Mouse (Mus musculus) liver, embryonic 15.5 days (tissue): ENCODE measurements around the gene Dnase1l2. TPM values are rescaled to one million over a fixed set of nuclear protein-coding genes. Genes with fewer than 3 reads are reported as not detected.
"Not testable (repeated sequence)": the region's sequence is repeated elsewhere in the genome, so short reads cannot be mapped to it uniquely, and the experiment has no call there.

Source experiments
- ATAC-seq: fragments of 200-750 bp; cut with Nextera tagmentation; 2 replicates; pipeline ENCODE4 v1.8.0; 2017; ENCODE audit warnings: moderate number of reproducible peaks, mild to moderate bottlenecking, moderate library complexity; ENCODE audit not compliant: insufficient read depth
- H3K27ac ChIP-seq: fragments of 300-500 bp; sonication (generic); replicated peaks from 2 replicates; pipeline ENCODE4 v1.5.1; 2015; ENCODE audit warnings: mild to moderate bottlenecking, inconsistent platforms
- H3K27me3 ChIP-seq: fragments of 300-500 bp; sonication (generic); 2 replicates; pipeline ENCODE4 v1.6.1; 2015; ENCODE audit warnings: mild to moderate bottlenecking, inconsistent platforms
- H3K36me3 ChIP-seq: fragments of 300-500 bp; sonication (generic); replicated peaks from 2 replicates; pipeline ENCODE4 v1.6.1; 2015; ENCODE audit warnings: moderate library complexity, mild to moderate bottlenecking, inconsistent platforms
- H3K4me1 ChIP-seq: fragments of 300-500 bp; sonication (generic); replicated peaks from 2 replicates; pipeline ENCODE4 v1.6.1; 2015; ENCODE audit warnings: inconsistent platforms
- H3K4me2 ChIP-seq: fragments of 300-500 bp; sonication (generic); 2 replicates; pipeline ENCODE4 v1.6.1; 2015; ENCODE audit warnings: moderate library complexity, mild to moderate bottlenecking, inconsistent platforms
- H3K4me3 ChIP-seq: fragments of 300-500 bp; sonication (generic); replicated peaks from 2 replicates; pipeline ENCODE4 v1.5.1; 2015; ENCODE audit warnings: mild to moderate bottlenecking, inconsistent platforms
- H3K9ac ChIP-seq: fragments of 300-500 bp; sonication (generic); 2 replicates; pipeline ENCODE4 v1.6.1; 2015; ENCODE audit warnings: moderate library complexity, mild to moderate bottlenecking, inconsistent platforms
- H3K9me3 ChIP-seq: fragments of 300-500 bp; sonication (generic); replicated peaks from 2 replicates; pipeline ENCODE4 v1.6.1; 2016; ENCODE audit warnings: inconsistent platforms
- WGBS: fragments of 180-500 bp; shearing (Covaris S2); methylation state at CpG from one replicate; pipeline ENCODE4 v1.1.7; 2015; ENCODE audit warnings: mixed read lengths; ENCODE audit not compliant: insufficient replicate concordance; 5-methylcytosine and 5-hydroxymethylcytosine counted together
- polyA plus RNA-seq: library from polyadenylated mRNA; unstranded; fragments of >200 nt; fragmentation: Nextera tagmentation; extraction: Ambion mirVana; gene quantifications from 2 replicates; pipeline ENCODE4 v1.2.1, GENCODE M21; 2015

The Dnase1l2 gene
- polyA plus RNA-seq, 1 experiment from 2014 or later, result 0.41 TPM

- Histone ChIP-seq H3K9me3 (no peaks in the 10 kb centered on the region), H3K27me3 (no peaks in the 10 kb centered on the region), H3K4me3 (peak overlapping the region; percentile 72), H3K27ac (peak overlapping the region; percentile 92; the same call in 1 of the 2 replicates), H3K4me2 (peak overlapping the region; percentile 83), H3K36me3 (peaks cover 45% of the 10 kb centered on the region), H3K4me1 (peaks cover 25% of the 10 kb centered on the region), H3K9ac (peak overlapping the region; percentile 79; the same call in 1 of the 2 replicates)
- WGBS, result 87% methylated on average over 7 of the region's 7 CpGs
- ATAC-seq, result no peak
These were observed 17.0 kb downstream of the Dnase1l2 start for GRCm38 (mm10) chr17:24425905-24426304.

- not testable (repeated sequence) for H3K9me3 ChIP-seq, H3K4me3 ChIP-seq, H3K27me3 ChIP-seq, H3K4me2 ChIP-seq, ATAC-seq, H3K27ac ChIP-seq, H3K9ac ChIP-seq
- peaks cover 25% of the 10 kb centered on the region for H3K4me1 ChIP-seq
- peaks cover 51% of the 10 kb centered on the region for H3K36me3 ChIP-seq
- WGBS, result 87% methylated on average over 6 of the region's 8 CpGs
These were observed 17.6 kb downstream of the Dnase1l2 start for GRCm38 (mm10) chr17:24425326-24425725.

- Histone ChIP-seq H3K27ac (no peak overlapping the region), H3K4me2 (no peak overlapping the region), H3K9me3 (no peaks in the 10 kb centered on the region), H3K9ac (no peak overlapping the region), H3K36me3 (peaks cover 59% of the 10 kb centered on the region), H3K27me3 (no peaks in the 10 kb centered on the region), H3K4me1 (peaks cover 25% of the 10 kb centered on the region), H3K4me3 (no peak overlapping the region)
- whole genome bisulfite sequencing, result 83% methylated on average over 5 of the region's 5 CpGs
- ATAC-seq, result no peak
These were observed 18.4 kb downstream of the Dnase1l2 start for GRCm38 (mm10) chr17:24424489-24424888.

GRCm38 (mm10) chr17:24423114-24423513, 19.8 kb downstream of the Dnase1l2 start:
- Histone ChIP-seq H3K27me3 (no peaks in the 10 kb centered on the region), H3K4me2 (no peak overlapping the region), H3K4me3 (no peak overlapping the region), H3K36me3 (peaks cover 73% of the 10 kb centered on the region), H3K4me1 (peaks cover 17% of the 10 kb centered on the region), H3K9me3 (no peaks in the 10 kb centered on the region), H3K9ac (no peak overlapping the region), H3K27ac (no peak overlapping the region)
- 95% methylated on average over 4 of the region's 4 CpGs for WGBS
- ATAC-seq, result no peak

GRCm38 (mm10) chr17:24416051-24416652, 26.8 kb downstream of the Dnase1l2 start:
- no peak for ATAC-seq
- Histone ChIP-seq H3K4me2 (peak overlapping the region; percentile 79), H3K9me3 (no peaks in the 10 kb centered on the region), H3K4me3 (peak overlapping the region; percentile 90), H3K27me3 (no peaks in the 10 kb centered on the region), H3K27ac (peak overlapping the region; percentile 29; the same call in 1 of the 2 replicates), H3K9ac (peak overlapping the region; percentile 83), H3K36me3 (peaks cover 65% of the 10 kb centered on the region), H3K4me1 (peaks cover 47% of the 10 kb centered on the region)
- 74% methylated on average over 3 of the region's 3 CpGs for WGBS

- H3K27ac ChIP-seq, result peak overlapping the region; percentile 98
- peak overlapping the region; percentile 79 for H3K4me2 ChIP-seq
- H3K36me3 ChIP-seq, result peaks cover 65% of the 10 kb centered on the region
- H3K9me3 ChIP-seq, result no peaks in the 10 kb centered on the region
- under 1% methylated on average over 21 of the region's 21 CpGs for WGBS
- no peaks in the 10 kb centered on the region for H3K27me3 ChIP-seq
- peak overlapping the region; percentile 90 for H3K4me3 ChIP-seq
- peak overlapping the region; percentile 83 for H3K9ac ChIP-seq
- H3K4me1 ChIP-seq, result peaks cover 47% of the 10 kb centered on the region
- no peak for ATAC-seq
These were observed 27.9 kb downstream of the Dnase1l2 start for GRCm38 (mm10) chr17:24415011-24415410.

GRCm38 (mm10) chr17:24414230-24414976, 28.5 kb downstream of the Dnase1l2 start, which contains the start of gene Rnps1:
Gene Rnps1 (plus strand): TSS chr17:24414565.
- ATAC-seq, result peak; percentile 87
- H3K4me3 ChIP-seq, result peak within 1 kb of the TSS; percentile 90
- H3K4me1 ChIP-seq, result peaks cover 47% of the 10 kb centered on the region
- H3K27ac ChIP-seq, result peak within 1 kb of the TSS; percentile 98
- H3K27me3 ChIP-seq, result no peaks in the 10 kb centered on the region
- no peaks in the 10 kb centered on the region for H3K9me3 ChIP-seq
- H3K36me3 ChIP-seq, result peaks cover 65% of the 10 kb centered on the region
- whole genome bisulfite sequencing, result under 1% methylated on average over 64 of the region's 64 CpGs
- H3K9ac ChIP-seq, result peak within 1 kb of the TSS; percentile 86
- peak within 1 kb of the TSS; percentile 79 for H3K4me2 ChIP-seq

GRCm38 (mm10) chr17:24413557-24414211, 29.2 kb downstream of the Dnase1l2 start:
- H3K27ac ChIP-seq, result peak overlapping the region; percentile 98
- H3K4me3 ChIP-seq, result peak overlapping the region; percentile 90
- peaks cover 47% of the 10 kb centered on the region for H3K4me1 ChIP-seq
- no peaks in the 10 kb centered on the region for H3K27me3 ChIP-seq
- peak; percentile 23 for ATAC-seq
- H3K36me3 ChIP-seq, result peaks cover 65% of the 10 kb centered on the region
- peak overlapping the region; percentile 86 for H3K9ac ChIP-seq
- WGBS, result 8% methylated on average over 22 of the region's 22 CpGs
- H3K4me2 ChIP-seq, result peak overlapping the region; percentile 79
- no peaks in the 10 kb centered on the region for H3K9me3 ChIP-seq

GRCm38 (mm10) chr17:24407116-24407803, 35.6 kb downstream of the Dnase1l2 start:
- H3K36me3 ChIP-seq, result peaks cover 97% of the 10 kb centered on the region

GRCm38 (mm10) chr17:24402371-24402770, 40.5 kb downstream of the Dnase1l2 start:
- H3K27me3 ChIP-seq, result no peaks in the 10 kb centered on the region
- no peaks in the 10 kb centered on the region for H3K4me1 ChIP-seq
- no peak overlapping the region for H3K4me3 ChIP-seq
- H3K9ac ChIP-seq, result no peak overlapping the region
- peaks cover 97% of the 10 kb centered on the region for H3K36me3 ChIP-seq
- no peak overlapping the region for H3K4me2 ChIP-seq
- ATAC-seq, result no peak
- 61% methylated on average over 3 of the region's 3 CpGs for WGBS
- no peaks in the 10 kb centered on the region for H3K9me3 ChIP-seq
- no peak overlapping the region for H3K27ac ChIP-seq

More at GRCm38 (mm10) chr17:24407116-24407803, 35.6 kb downstream of the Dnase1l2 start:
- Histone ChIP-seq H3K4me1 (no peaks in the 10 kb centered on the region), H3K27ac (no peak overlapping the region), H3K9me3 (no peaks in the 10 kb centered on the region), H3K27me3 (no peaks in the 10 kb centered on the region), H3K9ac (no peak overlapping the region), H3K4me2 (no peak overlapping the region), H3K4me3 (no peak overlapping the region)
- ATAC-seq, result no peak
- 80% methylated on average over 12 of the region's 12 CpGs for WGBS
